Mouse (Mus musculus): ENCODE results near the gene 1700021F05Rik.

The 1700021F05Rik gene

DNA sequence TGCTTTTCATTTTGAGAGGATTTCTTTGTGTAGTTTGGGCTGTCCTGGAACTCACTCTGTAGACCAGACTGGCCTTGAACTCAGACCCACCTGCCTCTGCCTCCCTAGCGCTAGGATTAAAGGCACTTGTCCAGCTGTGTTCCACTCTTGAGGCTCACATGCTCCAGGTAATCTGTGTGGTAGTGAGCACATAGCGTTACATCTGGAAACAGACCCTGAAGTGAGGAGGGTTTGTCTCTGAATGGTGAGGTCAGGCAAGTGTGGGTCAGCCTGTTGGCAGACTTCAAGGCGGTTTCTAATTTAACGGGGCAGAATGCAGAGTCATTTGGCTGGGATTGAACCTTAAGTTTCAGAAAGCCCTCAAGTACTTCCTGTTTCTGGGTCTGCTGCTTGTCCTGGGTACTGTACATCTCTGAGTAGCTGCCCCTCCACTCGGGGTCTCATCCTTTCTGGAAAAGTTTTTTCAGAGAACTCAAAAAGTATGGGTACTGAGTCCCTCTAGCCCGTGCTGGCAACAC lies 55.0 kb downstream of the 1700021F05Rik start:
- peak; percentile 69 for DNase-seq (ENCODE audit: low read depth, low spot score)

DNA sequence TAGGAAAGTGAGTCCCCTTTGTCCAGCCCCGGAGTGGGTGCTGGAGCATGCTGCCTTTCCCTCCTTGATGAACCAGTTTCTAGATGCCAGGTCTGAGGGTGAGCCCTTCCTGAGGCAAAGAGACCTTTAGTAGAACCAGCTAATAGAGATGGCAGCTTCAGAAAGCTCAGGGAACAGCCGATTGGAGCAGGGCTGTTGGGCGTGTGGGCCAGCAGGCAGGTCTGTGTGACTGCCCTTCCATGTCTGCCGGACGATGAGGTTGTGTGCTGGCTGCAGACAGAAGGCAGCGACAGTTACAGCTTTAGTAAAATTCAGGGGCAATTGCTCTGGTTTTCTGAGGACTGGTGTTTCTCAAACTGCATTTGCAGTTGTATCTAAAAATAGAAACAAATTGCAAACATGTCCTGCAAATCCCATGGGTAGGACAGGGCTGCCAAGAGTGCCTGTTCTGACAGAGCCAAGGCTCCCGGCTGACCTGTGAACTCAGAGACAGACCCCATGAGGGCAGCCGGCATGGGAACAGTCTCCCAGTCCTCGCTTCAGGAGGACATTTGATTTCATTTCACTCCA lies 57.3 kb downstream of the 1700021F05Rik start:
- DNase-seq (ENCODE audit: low read depth, low spot score): no peak

DNA sequence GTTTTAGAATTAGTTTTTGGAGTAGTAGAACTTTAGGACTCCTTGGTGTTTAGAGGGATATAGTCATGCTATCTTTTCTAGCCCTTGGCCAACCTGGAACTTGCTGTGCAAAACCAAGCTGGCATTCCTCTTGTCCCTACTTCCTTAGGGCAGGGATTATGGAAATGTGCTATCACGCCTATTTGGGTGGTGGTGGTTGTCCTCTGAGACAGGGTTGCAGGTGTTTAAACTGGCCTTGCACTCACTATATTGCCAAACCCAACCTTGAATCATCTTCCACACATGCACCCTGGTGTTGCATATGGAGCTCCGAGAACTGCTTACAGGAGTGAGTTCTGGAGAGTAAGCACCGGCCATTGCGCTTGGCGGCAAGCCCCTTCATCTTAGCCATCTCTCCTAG lies 58.8 kb downstream of the 1700021F05Rik start:
- DNase-seq (ENCODE audit: low read depth, low spot score): no peak

DNA sequence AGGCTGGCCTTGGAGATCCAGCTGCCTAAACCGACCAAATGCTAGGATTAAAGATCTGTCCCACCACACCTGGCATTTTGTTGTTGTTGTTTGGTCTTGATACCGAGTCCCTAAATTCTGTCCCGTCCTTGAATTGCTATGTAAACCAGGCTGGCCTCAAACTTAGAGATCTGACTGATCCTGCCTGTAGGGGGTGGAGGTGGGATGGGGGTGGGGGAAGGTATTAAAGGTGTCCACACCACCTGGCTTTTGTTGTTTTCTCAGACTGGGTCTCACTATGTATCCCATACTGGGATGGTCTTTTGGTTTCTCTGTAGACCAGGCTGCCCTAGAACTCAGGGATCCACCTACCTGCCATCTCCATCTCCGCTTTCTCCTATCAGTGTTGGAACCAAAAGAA lies 59.6 kb downstream of the 1700021F05Rik start:
- DNase-seq (ENCODE audit: low read depth, low spot score): no peak

DNA sequence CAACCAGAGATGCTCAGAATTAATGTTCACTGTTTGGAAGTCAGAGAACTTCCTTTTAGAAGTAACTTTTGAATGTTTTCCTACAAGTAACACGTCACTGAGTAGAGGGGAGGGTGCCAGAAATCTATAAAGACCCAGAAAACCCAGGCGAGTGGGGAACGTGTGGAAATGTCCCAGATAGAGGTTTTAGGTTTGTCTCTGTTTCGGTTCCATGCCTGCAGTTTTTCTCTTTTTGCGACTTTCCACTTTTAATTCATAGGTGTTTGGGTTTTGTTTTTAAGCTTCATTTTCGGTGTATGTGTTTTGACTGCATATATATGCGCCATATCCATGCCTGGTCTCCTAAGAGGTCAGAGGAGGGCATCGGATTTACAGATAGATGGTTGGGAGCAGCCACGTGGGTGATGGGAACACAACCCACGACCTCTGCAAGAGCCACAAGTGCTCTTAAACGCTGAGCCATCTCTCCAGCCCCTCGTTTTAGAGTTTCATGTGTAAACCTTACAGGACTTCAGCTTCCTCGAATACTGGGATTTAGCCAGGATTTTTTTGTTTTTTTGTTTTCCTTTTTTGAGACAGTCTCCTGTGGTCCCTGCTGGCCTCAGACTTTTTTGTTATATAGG lies 60.5 kb downstream of the 1700021F05Rik start:
- no peak for DNase-seq (ENCODE audit: low read depth, low spot score)

DNA sequence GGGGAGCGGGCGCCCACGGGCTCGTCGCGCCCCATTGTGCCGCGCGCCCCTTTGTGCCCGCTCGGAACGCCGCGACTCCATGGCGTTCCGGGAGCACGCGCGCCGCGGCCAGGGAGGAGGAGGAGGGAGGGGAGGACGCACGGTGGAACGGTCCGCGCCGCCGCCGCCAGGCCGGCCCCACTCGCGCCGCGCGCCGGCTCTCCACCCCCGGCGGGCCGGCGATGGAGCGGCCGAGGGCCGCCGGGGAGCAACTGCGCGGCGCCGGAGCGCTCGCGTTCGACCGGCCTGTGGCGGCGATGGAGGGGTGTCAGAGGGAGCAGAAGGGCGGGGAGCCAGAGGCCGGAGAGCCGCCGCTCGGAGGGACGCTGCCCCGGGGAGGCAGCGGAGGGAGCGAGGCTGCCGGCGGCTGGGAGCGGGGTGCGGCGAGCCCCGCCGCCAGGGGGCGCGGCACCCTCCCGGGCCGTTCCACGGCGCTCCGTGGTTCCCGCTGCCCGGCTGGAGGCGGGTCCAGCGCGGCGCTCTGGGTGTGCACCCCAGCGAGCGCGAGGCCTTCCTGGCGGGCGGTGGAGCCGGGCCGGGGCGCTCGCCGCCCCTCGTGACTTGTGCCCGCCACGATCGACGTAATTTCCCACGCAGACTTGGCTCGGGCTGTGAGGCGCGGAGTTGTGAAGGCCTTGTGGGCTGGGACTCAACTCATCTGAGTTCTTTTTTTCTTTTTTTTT lies 61.2 kb downstream of the 1700021F05Rik start:
- DNase-seq (ENCODE audit: low read depth, low spot score): peak; percentile 91

DNA sequence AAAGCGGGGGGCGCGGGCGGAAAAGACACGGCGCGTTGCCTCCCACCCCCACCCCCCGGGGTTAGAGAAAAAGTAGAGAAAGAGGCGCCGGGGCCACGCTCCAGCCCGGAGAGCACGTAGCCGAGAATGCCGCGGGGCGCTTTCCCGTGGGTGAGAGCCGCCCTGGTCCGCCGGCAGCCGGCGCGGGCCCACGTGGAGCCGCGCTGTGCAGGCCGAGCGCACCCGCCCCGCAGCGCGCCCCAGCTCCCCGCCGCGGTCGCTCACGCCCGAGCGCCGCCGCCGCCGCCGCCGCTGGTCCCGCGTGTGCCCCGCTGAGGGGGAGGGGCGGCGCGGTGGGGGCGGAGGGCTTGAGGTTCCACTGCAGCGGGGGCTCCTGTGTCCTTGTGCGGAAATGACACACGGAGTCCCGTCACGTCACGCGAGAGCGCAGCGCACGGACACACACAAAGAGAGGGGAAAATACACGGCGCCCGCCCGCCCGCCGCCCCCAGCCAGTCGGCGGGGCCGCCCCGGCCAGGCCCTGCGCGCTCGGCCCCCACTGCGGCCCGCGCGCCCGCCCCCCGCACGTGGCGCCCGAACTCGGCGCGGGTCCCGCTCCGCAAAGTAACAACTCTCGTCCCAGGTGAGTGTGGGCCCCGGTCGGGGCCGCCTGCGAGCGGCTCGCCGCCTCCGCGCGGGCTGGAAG lies 61.9 kb downstream of the 1700021F05Rik start, which contains the start of gene Bend3:
Bend3 (plus strand) TSS at position 81 of the 685 bp plus-strand sequence.
- peak; percentile 59 for DNase-seq (ENCODE audit: low read depth, low spot score)

DNA sequence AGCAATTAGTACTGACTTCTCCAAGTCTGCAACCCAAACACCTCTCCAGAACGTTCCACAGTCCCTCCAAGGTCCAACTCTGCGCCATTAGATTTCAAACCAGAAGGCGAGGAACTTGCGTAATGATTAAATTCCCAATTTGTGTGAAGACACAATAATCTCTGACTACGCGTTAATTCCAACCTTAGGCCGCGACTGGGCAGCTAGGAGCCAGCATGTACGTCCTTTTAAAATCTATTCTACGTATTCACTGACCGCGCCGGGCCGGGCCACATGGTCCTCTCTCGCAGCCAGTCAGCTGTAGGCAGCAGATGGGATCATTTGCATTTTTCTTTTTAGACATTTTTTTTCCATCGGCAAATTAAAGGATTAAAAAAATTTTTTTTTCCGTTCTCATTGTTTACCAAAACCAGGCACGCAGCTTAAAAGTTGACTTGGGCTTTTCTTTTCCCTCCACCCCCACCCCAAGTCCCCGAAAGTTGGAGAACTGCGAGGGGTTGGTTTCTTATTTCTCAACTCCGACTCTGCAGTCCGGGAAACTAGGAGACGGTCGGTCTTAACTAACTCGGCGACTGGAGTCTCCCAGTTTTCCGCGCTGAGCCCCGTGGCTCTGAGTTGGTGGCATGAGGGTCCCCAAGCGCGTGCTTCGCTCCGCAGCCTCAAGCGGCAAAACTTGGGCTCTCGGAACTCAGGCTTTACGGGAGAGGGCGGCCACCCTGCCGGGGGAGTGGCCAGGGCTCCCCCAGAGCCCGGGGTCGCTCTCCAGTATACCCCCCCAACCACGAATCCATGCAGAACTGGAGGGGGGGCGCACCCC lies 62.7 kb downstream of the 1700021F05Rik start:
- peak; percentile 89 for DNase-seq (ENCODE audit: low read depth, low spot score)

DNA sequence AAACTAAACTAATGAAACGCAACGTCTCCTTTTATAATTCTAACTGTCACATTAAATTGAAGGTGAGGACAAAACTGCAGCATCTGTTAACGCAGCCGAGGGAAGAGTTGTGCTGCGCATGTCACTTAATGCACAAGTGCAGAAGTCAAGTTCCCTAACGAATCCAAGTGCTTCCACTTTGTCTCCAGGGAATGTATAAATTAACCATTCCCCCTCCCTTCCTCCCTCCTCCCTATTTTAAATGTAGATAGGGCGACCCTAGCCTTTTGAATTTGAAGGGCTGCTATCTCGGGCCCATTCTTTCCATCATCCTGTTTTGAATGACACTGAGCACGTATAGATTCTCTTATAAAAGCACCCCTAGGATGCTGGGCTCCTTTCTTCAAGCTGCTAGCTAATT lies 63.3 kb downstream of the 1700021F05Rik start:
- no peak for DNase-seq (ENCODE audit: low read depth, low spot score)

DNA sequence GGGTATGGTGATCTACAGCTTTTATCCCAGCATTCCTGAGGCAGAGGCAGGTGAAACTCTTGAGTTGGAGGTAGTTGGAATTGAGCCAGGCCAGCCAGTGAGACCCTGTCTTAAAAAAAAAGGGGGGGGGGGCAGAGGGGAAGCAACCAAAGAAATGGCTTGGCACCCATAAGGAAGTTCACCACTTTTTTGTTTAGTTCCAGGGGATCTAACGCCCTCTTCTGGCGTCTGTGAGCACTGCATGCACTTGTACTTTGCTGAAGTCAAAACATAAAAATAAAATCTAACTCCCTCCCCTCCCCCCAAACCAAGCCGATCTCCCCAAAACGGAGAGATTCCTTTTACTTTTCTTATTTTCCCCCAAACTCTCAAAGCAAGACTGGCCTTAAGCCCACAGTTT lies 65.4 kb downstream of the 1700021F05Rik start:
- DNase-seq (ENCODE audit: low read depth, low spot score): peak; percentile 86
